Mouse (Mus musculus) heart, embryonic 16.5 days (tissue): ENCODE measurements around the gene Pip4k2a. TPM values are rescaled to one million over a fixed set of nuclear protein-coding genes. Genes with fewer than 3 reads are reported as not detected.

Experiments used
- ATAC-seq: fragments of 200-750 bp; cut with Nextera tagmentation; replicated peaks from 2 replicates; pipeline ENCODE4 v1.8.0; 2017; ENCODE audit warnings: moderate number of reproducible peaks; ENCODE audit not compliant: insufficient read depth, low FRiP score; ENCODE audit errors: extremely low read depth
- H3K27ac ChIP-seq: fragments of 300-500 bp; sonication (generic); 2 replicates; pipeline ENCODE4 v1.5.1; 2014; ENCODE audit warnings: mild to moderate bottlenecking, low read length, control low read depth, moderate library complexity
- H3K27me3 ChIP-seq: fragments of 300-500 bp; sonication (generic); 2 replicates; pipeline ENCODE4 v1.6.1; 2014; ENCODE audit warnings: low read length, mixed read lengths; ENCODE audit not compliant: control insufficient read depth, insufficient read depth
- H3K36me3 ChIP-seq: fragments of 300-500 bp; sonication (generic); 2 replicates; pipeline ENCODE4 v1.6.1; 2014; ENCODE audit not compliant: control insufficient read depth, insufficient read depth
- H3K4me1 ChIP-seq: fragments of 300-500 bp; sonication (generic); 2 replicates; pipeline ENCODE4 v1.6.1; 2014; ENCODE audit warnings: low read length, mixed read lengths; ENCODE audit not compliant: control insufficient read depth, insufficient read depth
- H3K4me2 ChIP-seq: fragments of 300-500 bp; sonication (generic); 2 replicates; pipeline ENCODE4 v1.6.1; 2014; ENCODE audit warnings: low read depth, mild to moderate bottlenecking, control low read depth, low read length
- H3K4me3 ChIP-seq: fragments of 300-500 bp; sonication (generic); 2 replicates; pipeline ENCODE4 v1.5.1; 2014; ENCODE audit warnings: mild to moderate bottlenecking, control low read depth, low read length
- H3K9ac ChIP-seq: fragments of 300-500 bp; sonication (generic); 2 replicates; pipeline ENCODE4 v1.6.1; 2014; ENCODE audit warnings: low read length, control low read depth
- H3K9me3 ChIP-seq: fragments of 300-500 bp; sonication (generic); replicated peaks from 2 replicates; pipeline ENCODE4 v1.6.1; 2016; ENCODE audit warnings: low read length; ENCODE audit not compliant: control insufficient read depth
- WGBS: fragments of 180-500 bp; shearing (Covaris S2); extraction: QIAGEN DNeasy Blood & Tissue Kit; methylation state at CpG from one replicate; pipeline ENCODE4 v1.1.7; 2014; 5-methylcytosine and 5-hydroxymethylcytosine counted together
- polyA plus RNA-seq: library from polyadenylated mRNA; unstranded; fragments of >200 nt; fragmentation: Nextera tagmentation; extraction: Ambion mirVana; gene quantifications from 2 replicates; pipeline ENCODE4 v1.2.1, GENCODE M21; 2015

Gene Pip4k2a
- polyA plus RNA-seq, 1 experiment from 2014 or later = 10.0 TPM

DNA sequence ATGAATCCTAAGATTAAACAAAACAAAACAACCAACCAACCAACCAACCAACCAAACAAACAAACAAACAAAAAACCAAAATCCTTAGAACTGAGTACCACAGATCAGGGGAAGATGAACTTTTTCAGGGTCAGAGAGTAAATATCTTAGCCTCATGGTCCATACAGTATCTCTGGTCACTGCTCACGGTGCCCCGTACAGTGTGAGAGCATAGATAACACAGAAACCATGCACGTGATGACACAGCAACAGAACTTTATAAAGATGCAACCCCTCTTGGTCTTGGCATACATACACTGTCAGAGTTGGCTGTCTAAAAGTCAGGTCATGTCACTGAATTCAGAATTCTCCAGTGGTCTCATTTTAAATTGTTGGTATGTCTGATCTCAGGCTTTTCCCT lies 126.8 kb downstream of the Pip4k2a start:
- ATAC-seq = no peak
- Histone ChIP-seq H3K9ac (no peak overlapping the region), H3K9me3 (no peaks in the 10 kb centered on the region), H3K4me3 (no peak overlapping the region), H3K4me2 (no peak overlapping the region), H3K27me3 (no peaks in the 10 kb centered on the region), H3K4me1 (no peaks in the 10 kb centered on the region), H3K36me3 (no peaks in the 10 kb centered on the region), H3K27ac (no peak overlapping the region)
- WGBS = 86% methylated on average over 3 of the region's 3 CpGs

DNA sequence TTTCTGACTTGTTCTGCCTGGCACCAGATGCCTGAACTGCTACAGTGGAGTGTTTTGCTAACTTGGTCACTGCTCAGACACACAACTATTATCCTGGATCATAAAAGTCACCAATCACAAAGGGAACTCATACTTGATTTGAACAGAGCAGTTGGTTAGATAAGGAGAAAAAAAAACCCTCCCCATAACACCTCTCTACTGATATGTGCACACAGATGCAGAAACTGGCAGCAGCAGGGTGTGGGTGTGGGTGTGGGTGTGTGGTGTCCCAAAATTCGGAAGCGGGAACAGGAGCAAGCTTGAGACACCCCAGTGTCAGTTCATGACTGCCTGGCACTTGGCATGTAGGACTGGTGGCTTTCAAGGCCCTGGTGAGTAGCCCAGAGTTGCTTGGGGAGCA lies 130.9 kb downstream of the Pip4k2a start:
- WGBS = 80% methylated on average over 2 of the region's 2 CpGs
- ATAC-seq = no peak
- H3K9me3 ChIP-seq = no peaks in the 10 kb centered on the region

DNA sequence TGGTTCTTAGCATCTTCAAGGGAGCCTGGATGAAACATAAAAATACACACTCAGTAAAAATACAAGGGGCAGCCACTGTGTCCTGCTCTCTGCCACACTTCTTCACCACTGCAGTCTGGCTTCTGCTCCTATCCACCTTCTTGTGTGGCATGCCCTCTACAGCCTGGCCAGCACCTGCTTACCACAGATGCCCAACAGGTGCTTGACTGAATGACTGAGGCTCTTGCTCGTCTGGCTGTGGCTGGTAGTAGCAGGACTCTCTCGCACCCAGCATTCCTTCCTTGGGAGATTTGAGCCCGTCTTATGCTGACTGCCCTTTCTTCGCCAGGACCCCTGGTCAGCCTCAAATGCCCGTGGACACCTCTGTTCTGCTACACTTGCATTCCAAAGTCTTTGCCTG lies 133.2 kb downstream of the Pip4k2a start:
- H3K4me1 ChIP-seq = peaks cover 4% of the 10 kb centered on the region; the same call in 1 of the 2 replicates
- no peak for ATAC-seq
- no peaks in the 10 kb centered on the region; the same call in none of the 2 replicates for H3K36me3 ChIP-seq
- no peaks in the 10 kb centered on the region for H3K9me3 ChIP-seq
- no peak overlapping the region for H3K4me2 ChIP-seq
- H3K4me3 ChIP-seq = no peak overlapping the region
- no peaks in the 10 kb centered on the region for H3K27me3 ChIP-seq
- WGBS = 85% methylated on average over 5 of the region's 5 CpGs
- no peak overlapping the region for H3K27ac ChIP-seq
- no peak overlapping the region for H3K9ac ChIP-seq

More for the DNA sequence above, 130.9 kb downstream of the Pip4k2a start:
- Histone ChIP-seq H3K4me3 (no peak overlapping the region), H3K9ac (no peak overlapping the region), H3K27me3 (no peaks in the 10 kb centered on the region), H3K27ac (no peak overlapping the region), H3K4me2 (no peak overlapping the region), H3K4me1 (no peaks in the 10 kb centered on the region), H3K36me3 (no peaks in the 10 kb centered on the region; the same call in none of the 2 replicates)

DNA sequence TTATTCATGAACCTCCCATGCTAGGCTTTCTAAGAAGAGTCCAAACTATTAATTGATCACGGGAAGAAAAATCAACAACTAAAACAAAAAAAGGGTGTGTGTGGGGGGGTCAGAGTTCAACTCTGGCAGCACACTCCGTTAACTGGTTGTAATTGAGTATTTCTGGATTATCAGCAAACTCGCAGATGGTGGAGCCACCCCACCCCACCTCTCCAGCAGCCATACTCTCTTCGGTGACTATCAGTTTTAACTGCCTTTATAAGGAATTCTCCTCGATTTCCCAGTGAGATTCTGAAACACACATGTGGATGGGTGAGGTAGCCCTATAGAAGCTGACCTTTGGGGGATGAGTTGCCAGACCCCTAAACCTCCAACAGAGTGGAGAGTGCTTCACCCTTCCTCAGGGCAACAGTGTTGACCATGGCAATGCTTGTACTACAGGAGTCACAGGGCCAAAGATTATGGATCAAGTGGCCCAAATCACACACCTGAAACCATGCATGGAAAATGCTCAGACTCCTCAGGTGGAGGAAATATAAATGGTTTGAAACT lies 136.2 kb downstream of the Pip4k2a start:
- no peaks in the 10 kb centered on the region; the same call in none of the 2 replicates for H3K36me3 ChIP-seq
- no peak overlapping the region for H3K4me2 ChIP-seq
- H3K4me1 ChIP-seq = peaks cover 4% of the 10 kb centered on the region; the same call in 1 of the 2 replicates
- no peaks in the 10 kb centered on the region for H3K9me3 ChIP-seq
- H3K27me3 ChIP-seq = no peaks in the 10 kb centered on the region
- H3K27ac ChIP-seq = no peak overlapping the region
- 85% methylated on average over 5 of the region's 5 CpGs for WGBS
- no peak overlapping the region for H3K9ac ChIP-seq
- no peak overlapping the region for H3K4me3 ChIP-seq
- ATAC-seq = no peak

DNA sequence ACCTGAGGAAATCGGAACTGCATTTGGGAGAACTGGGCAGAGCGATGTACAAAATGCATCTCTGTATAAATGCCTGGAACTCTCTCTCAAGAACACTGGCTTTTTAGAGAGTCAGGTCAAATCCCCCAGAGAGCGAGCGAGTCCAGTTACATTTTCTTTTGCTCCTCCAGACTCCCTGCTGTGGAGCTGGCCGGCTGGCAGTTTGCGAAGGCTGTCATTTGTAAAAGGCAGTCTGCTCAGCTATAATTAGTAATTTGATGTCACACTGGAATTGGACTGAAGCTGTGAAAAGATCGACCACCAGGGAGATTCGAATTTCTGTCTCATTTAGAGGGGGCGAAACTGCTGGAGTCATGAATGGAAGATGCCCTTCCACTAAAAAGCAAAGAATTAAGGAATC lies 137.2 kb downstream of the Pip4k2a start:
- no peaks in the 10 kb centered on the region for H3K27me3 ChIP-seq
- peak overlapping the region; percentile 31; the same call in 1 of the 2 replicates for H3K4me2 ChIP-seq
- no peak for ATAC-seq
- no peaks in the 10 kb centered on the region for H3K9me3 ChIP-seq
- no peak overlapping the region for H3K9ac ChIP-seq
- H3K27ac ChIP-seq = no peak overlapping the region
- no peaks in the 10 kb centered on the region; the same call in none of the 2 replicates for H3K36me3 ChIP-seq
- H3K4me1 ChIP-seq = peaks cover 4% of the 10 kb centered on the region; the same call in 1 of the 2 replicates
- H3K4me3 ChIP-seq = no peak overlapping the region
- 45% methylated on average over 9 of the region's 9 CpGs for WGBS

DNA sequence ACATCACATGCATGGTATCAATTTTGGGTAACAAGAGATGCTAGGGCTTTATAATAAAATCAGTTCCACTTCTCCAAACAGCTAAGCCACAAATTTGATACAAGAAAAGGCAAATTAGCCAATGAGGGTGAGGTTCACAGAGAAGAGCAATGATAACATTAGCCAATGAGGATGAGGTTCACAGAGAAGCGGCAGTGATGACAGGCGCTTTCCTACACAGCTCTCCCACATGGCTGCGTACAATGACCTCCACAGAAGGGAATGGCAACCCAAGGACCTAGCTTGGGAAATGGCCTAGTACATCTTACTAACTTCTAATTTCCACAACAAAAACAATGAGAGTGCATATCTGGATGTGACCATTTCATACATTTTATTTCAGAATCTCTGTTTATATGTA lies 140.0 kb downstream of the Pip4k2a start:
- Histone ChIP-seq H3K4me3 (no peak overlapping the region), H3K4me2 (no peak overlapping the region), H3K9me3 (no peaks in the 10 kb centered on the region), H3K27me3 (no peaks in the 10 kb centered on the region), H3K4me1 (peaks cover 4% of the 10 kb centered on the region; the same call in 1 of the 2 replicates), H3K9ac (no peak overlapping the region), H3K36me3 (no peaks in the 10 kb centered on the region; the same call in 1 of the 2 replicates), H3K27ac (no peak overlapping the region)
- WGBS = 74% methylated on average over 3 of the region's 3 CpGs
- no peak for ATAC-seq

DNA sequence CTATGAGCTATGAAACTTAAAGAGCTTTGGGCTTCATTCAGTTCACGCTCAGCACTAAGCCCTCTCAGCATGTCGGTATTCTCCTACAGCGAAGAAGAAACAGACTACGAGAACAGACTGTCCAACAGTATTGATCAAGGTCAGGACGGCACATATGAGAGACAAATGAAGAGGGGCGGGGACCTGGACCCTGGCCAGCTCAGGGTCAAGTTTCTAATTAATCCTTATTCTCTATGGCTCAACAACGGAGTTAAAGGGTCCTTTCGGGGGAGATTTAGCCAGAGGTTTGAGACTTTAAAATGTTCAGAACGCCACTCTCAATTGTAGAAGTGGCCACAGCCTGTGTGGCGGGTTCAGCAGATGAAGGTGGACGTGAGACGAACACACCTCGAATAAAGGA lies 141.5 kb downstream of the Pip4k2a start:
- Histone ChIP-seq H3K4me1 (peaks cover 4% of the 10 kb centered on the region; the same call in 1 of the 2 replicates), H3K4me3 (no peak overlapping the region), H3K9me3 (no peaks in the 10 kb centered on the region), H3K36me3 (no peaks in the 10 kb centered on the region), H3K27me3 (no peaks in the 10 kb centered on the region), H3K27ac (no peak overlapping the region), H3K9ac (no peak overlapping the region), H3K4me2 (no peak overlapping the region)
- 86% methylated on average over 13 of the region's 13 CpGs for WGBS
- no peak for ATAC-seq

DNA sequence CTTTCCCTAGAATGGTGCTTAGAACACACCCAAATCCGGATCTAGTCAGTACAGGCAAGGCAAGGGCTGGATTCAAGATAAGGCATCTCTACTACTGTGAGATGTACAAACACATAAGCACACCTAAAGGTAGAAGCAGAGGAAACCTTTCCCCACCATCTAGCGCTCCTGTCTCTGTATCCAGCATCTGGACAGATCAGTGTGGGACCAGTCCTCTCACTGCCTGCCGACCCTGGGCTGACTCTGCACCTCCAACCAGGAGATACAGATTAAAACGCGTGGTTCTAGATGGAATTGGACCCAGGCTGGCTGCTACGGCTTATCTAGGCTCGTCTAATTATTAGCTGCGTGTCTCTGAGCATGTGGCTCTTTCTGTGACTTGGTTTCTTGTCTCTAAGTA lies 142.7 kb downstream of the Pip4k2a start:
- Histone ChIP-seq H3K9me3 (no peaks in the 10 kb centered on the region), H3K4me2 (no peak overlapping the region), H3K4me1 (peaks cover under 1% of the 10 kb centered on the region; the same call in 1 of the 2 replicates), H3K36me3 (no peaks in the 10 kb centered on the region), H3K27ac (no peak overlapping the region), H3K9ac (no peak overlapping the region), H3K4me3 (no peak overlapping the region), H3K27me3 (no peaks in the 10 kb centered on the region)
- no peak for ATAC-seq
- 45% methylated on average over 8 of the region's 8 CpGs for WGBS

DNA sequence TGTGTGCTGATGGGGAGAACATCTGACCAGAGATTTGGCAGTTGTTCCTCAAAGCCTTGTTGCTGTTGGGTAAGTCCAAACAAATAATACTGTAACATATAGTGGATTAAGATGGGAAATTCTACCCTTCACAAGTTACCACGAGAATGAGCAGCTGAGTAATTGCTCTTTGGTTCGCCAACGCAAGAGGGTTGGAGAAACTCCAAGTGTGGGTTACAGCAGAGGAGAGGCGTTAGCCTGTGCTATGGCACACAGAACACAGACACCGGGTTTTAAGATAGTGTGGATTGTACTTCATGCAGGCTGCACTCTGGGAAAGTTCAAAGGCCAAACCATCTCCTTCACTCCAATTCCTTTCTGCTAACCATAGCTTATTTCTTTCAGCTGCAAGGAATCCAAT lies 144.6 kb downstream of the Pip4k2a start:
- no peaks in the 10 kb centered on the region for H3K27me3 ChIP-seq
- H3K27ac ChIP-seq = no peak overlapping the region
- no peak overlapping the region for H3K4me3 ChIP-seq
- H3K4me1 ChIP-seq = no peaks in the 10 kb centered on the region
- ATAC-seq = no peak
- H3K9ac ChIP-seq = no peak overlapping the region
- no peaks in the 10 kb centered on the region for H3K9me3 ChIP-seq
- no peak overlapping the region for H3K4me2 ChIP-seq
- 81% methylated on average over 5 of the region's 5 CpGs for WGBS
- H3K36me3 ChIP-seq = no peaks in the 10 kb centered on the region
